Mouse (Mus musculus) midbrain, postnatal 0 days (tissue): ENCODE measurements around the gene Tmem156. TPM values are rescaled to one million over a fixed set of nuclear protein-coding genes. Genes with fewer than 3 reads are reported as not detected.

Experiments
- ATAC-seq: fragments of 200-750 bp; cut with Nextera tagmentation; 2 replicates; pipeline ENCODE4 v1.8.0; 2017; ENCODE audit warnings: moderate number of reproducible peaks, mild to moderate bottlenecking, moderate TSS enrichment, moderate library complexity; ENCODE audit not compliant: low FRiP score
- DNase-seq: peaks from one replicate; pipeline ENCODE4 v3.0.0-alpha.2; 2015; ENCODE audit warnings: low spot score
- H3K27ac ChIP-seq: fragments of 300-500 bp; sonication (generic); 2 replicates; pipeline ENCODE4 v1.5.1; 2014; ENCODE audit warnings: low read depth, mild to moderate bottlenecking, low read length, mixed read lengths
- H3K27me3 ChIP-seq: fragments of 300-500 bp; sonication (generic); 2 replicates; pipeline ENCODE4 v1.6.1; 2014; ENCODE audit warnings: low read length, control low read depth, mixed read lengths; ENCODE audit not compliant: insufficient read depth
- H3K36me3 ChIP-seq: fragments of 300-500 bp; sonication (generic); 2 replicates; pipeline ENCODE4 v1.6.1; 2014; ENCODE audit warnings: low read length, control low read depth, mixed read lengths; ENCODE audit not compliant: insufficient read depth
- H3K4me1 ChIP-seq: fragments of 300-500 bp; sonication (generic); 2 replicates; pipeline ENCODE4 v1.6.1; 2014; ENCODE audit warnings: mild to moderate bottlenecking, control low read depth, antibody characterized with exemption, low read length, mixed read lengths; ENCODE audit not compliant: insufficient read depth
- H3K4me2 ChIP-seq: fragments of 300-500 bp; sonication (generic); 2 replicates; pipeline ENCODE4 v1.6.1; 2014; ENCODE audit warnings: low read depth, mild to moderate bottlenecking, low read length, mixed read lengths; ENCODE audit not compliant: poor library complexity, severe bottlenecking
- H3K4me3 ChIP-seq: fragments of 300-500 bp; sonication (generic); 2 replicates; pipeline ENCODE4 v1.5.1; 2014; ENCODE audit warnings: low read depth, mild to moderate bottlenecking, low read length, moderate library complexity
- H3K9ac ChIP-seq: fragments of 300-500 bp; sonication (generic); replicated peaks from 2 replicates; pipeline ENCODE4 v1.6.1; 2014; ENCODE audit warnings: mild to moderate bottlenecking, low read length, moderate library complexity, mixed read lengths; ENCODE audit not compliant: poor library complexity, severe bottlenecking
- H3K9me3 ChIP-seq: fragments of 300-500 bp; sonication (generic); 2 replicates; pipeline ENCODE4 v1.6.1; 2016; ENCODE audit warnings: low read length, control low read depth
- CTCF ChIP-seq: IDR thresholded peaks from 2 replicates; pipeline ENCODE4 v1.5.1; 2016; ENCODE audit warnings: antibody characterized with exemption, mild to moderate bottlenecking
- WGBS: fragments of 180-500 bp; shearing (Covaris S2); extraction: QIAGEN DNeasy Blood & Tissue Kit; methylation state at CpG from one replicate; pipeline ENCODE4 v1.1.7; 2014; 5-methylcytosine and 5-hydroxymethylcytosine counted together
- polyA plus RNA-seq: library from polyadenylated mRNA; unstranded; fragments of >200 nt; fragmentation: Nextera tagmentation; extraction: Ambion mirVana; gene quantifications from 2 replicates; pipeline ENCODE4 v1.2.1, GENCODE M21; 2015
- total RNA-seq: library from RNA; depleted of rRNA; stranded (reverse); fragments of >200 nt; gene quantifications from 2 replicates; pipeline ENCODE4 v1.2.3, GENCODE M21; 2014

Gene Tmem156
- total and polyA plus RNA-seq, 2 experiments from 2014 or later = 0.23 TPM; not detected in 1

- no peaks in the 10 kb centered on the region for H3K36me3 ChIP-seq
- DNase-seq (peak; percentile 40), ATAC-seq (no peak)
- H3K27me3 ChIP-seq = no peaks in the 10 kb centered on the region
- H3K4me2 ChIP-seq = no peak overlapping the region
- no peak overlapping the region for H3K4me3 ChIP-seq
- TF ChIP-seq CTCF = no peak
- H3K9me3 ChIP-seq = no peaks in the 10 kb centered on the region
- H3K4me1 ChIP-seq = no peaks in the 10 kb centered on the region
- H3K9ac ChIP-seq = no peak overlapping the region
- no peak overlapping the region for H3K27ac ChIP-seq
These were observed 1.8 kb upstream of the Tmem156 start for GRCm38 (mm10) chr5:65093769-65094168.

- TF ChIP-seq CTCF = no peak
- Histone ChIP-seq H3K27me3 (no peaks in the 10 kb centered on the region), H3K4me3 (no peak overlapping the region), H3K9me3 (no peaks in the 10 kb centered on the region), H3K9ac (no peak overlapping the region), H3K4me2 (no peak overlapping the region), H3K4me1 (no peaks in the 10 kb centered on the region; the same call in 1 of the 2 replicates), H3K36me3 (no peaks in the 10 kb centered on the region), H3K27ac (no peak overlapping the region)
- no peak for ATAC-seq
- no peak for DNase-seq
- WGBS = 79% methylated on average over 11 of the region's 11 CpGs
These were observed 611 bp downstream of the Tmem156 start for GRCm38 (mm10) chr5:65091184-65091858.

- H3K4me1 ChIP-seq = no peaks in the 10 kb centered on the region; the same call in 1 of the 2 replicates
- ATAC-seq = no peak
- TF ChIP-seq CTCF = no peak
- H3K4me2 ChIP-seq = no peak overlapping the region
- no peak overlapping the region for H3K4me3 ChIP-seq
- no peaks in the 10 kb centered on the region for H3K27me3 ChIP-seq
- WGBS = 87% methylated on average over 3 of the region's 3 CpGs
- no peak for DNase-seq
- no peaks in the 10 kb centered on the region for H3K9me3 ChIP-seq
- H3K27ac ChIP-seq = no peak overlapping the region
- no peak overlapping the region for H3K9ac ChIP-seq
- H3K36me3 ChIP-seq = no peaks in the 10 kb centered on the region
These were observed 2.2 kb downstream of the Tmem156 start for GRCm38 (mm10) chr5:65089707-65090106.

GRCm38 (mm10) chr5:65086522-65086921 is 5.4 kb downstream of the Tmem156 start:
- TF ChIP-seq CTCF = no peak
- Histone ChIP-seq H3K9me3 (no peaks in the 10 kb centered on the region), H3K4me3 (no peak overlapping the region), H3K36me3 (no peaks in the 10 kb centered on the region), H3K27ac (no peak overlapping the region), H3K27me3 (no peaks in the 10 kb centered on the region), H3K9ac (no peak overlapping the region), H3K4me2 (no peak overlapping the region), H3K4me1 (no peaks in the 10 kb centered on the region; the same call in 1 of the 2 replicates)
- no peak for DNase-seq
- WGBS = 87% methylated on average over 6 of the region's 6 CpGs
- no peak for ATAC-seq

- H3K27me3 ChIP-seq = no peaks in the 10 kb centered on the region
These were observed 10.1 kb downstream of the Tmem156 start for GRCm38 (mm10) chr5:65081836-65082235.

GRCm38 (mm10) chr5:65079881-65080280 is 12.1 kb downstream of the Tmem156 start:
- ATAC-seq (no peak), DNase-seq (peak; percentile 19)
- Histone ChIP-seq H3K4me2 (peak overlapping the region; percentile 13; the same call in 1 of the 2 replicates), H3K27me3 (no peaks in the 10 kb centered on the region), H3K9ac (no peak overlapping the region), H3K36me3 (no peaks in the 10 kb centered on the region), H3K27ac (no peak overlapping the region), H3K4me3 (peak overlapping the region; percentile 18; the same call in 1 of the 2 replicates), H3K9me3 (no peaks in the 10 kb centered on the region), H3K4me1 (no peaks in the 10 kb centered on the region)
- 59% methylated on average over 9 of the region's 9 CpGs for WGBS
- no peak for TF ChIP-seq CTCF

More at GRCm38 (mm10) chr5:65081836-65082235, 10.1 kb downstream of the Tmem156 start:
- H3K36me3 ChIP-seq = no peaks in the 10 kb centered on the region
- H3K9me3 ChIP-seq = no peaks in the 10 kb centered on the region
- no peak for TF ChIP-seq CTCF
- ATAC-seq = no peak
- 81% methylated on average over 4 of the region's 4 CpGs for WGBS
- H3K4me3 ChIP-seq = no peak overlapping the region
- no peak for DNase-seq
- H3K9ac ChIP-seq = no peak overlapping the region
- no peak overlapping the region for H3K27ac ChIP-seq
- no peaks in the 10 kb centered on the region; the same call in 1 of the 2 replicates for H3K4me1 ChIP-seq
- no peak overlapping the region for H3K4me2 ChIP-seq
